Mouse (Mus musculus): Measurements from ENCODE around the gene Fbxw9.

Fbxw9 gene

GRCm38 (mm10) chr8:85059879-85060616 lies at the start of gene Fbxw9:
Gene Fbxw9 (plus strand): TSS chr8:85060055.
- peak; percentile 90 to 95 for DNase-seq

DNA sequence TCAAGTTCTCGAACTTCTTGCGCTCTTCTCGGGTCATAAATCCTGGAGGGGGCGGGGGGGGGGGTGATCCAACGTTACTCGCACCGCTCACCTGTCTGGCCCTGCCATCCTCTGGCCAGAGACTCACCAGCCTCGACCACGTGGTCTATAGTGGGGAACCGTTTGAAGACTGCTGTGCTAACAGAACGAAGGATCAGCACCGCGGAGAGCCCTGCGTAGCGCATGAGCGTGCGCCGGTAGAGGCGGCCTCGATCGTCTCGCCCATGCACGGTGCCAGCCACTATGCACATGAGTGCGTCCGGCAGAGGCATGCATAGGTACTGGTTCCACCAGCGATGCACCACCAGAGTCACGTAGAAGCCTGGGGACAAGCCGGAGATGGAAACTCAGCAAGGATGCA lies 48.6 kb upstream of the Fbxw9 start:
- DNase-seq, result no peak

- peak; percentile 63 to 80 for DNase-seq
Measured at GRCm38 (mm10) chr8:85013230-85013840, 46.5 kb upstream of the Fbxw9 start.

DNA sequence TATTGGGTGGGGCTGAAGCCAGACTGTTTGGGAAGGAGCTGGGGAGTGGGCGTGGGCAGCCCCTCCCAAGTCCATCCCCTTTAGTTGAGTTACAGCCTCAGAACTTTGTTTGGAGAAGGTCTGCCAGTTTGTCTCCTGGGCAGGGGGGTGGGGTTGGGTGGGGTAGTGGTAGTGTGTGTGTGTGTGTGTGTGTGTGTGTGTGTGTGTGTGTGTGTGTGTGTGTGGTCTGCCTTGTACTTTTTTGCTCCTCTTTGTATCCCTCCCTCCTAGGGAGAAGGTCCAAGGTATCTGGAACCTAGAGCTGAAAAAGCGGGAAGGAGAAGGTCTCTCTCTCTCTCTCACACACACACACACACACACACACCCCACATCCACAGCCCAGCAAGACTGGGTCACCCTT lies 45.4 kb upstream of the Fbxw9 start, which contains the start of gene Best2:
Best2 (minus strand) TSS at position 101 of the 400 bp plus-strand sequence.
- DNase-seq, result no peak

- DNase-seq, result no peak
Measured at GRCm38 (mm10) chr8:85016724-85017123, 43.1 kb upstream of the Fbxw9 start.

GRCm38 (mm10) chr8:85017209-85017608 lies 42.6 kb upstream of the Fbxw9 start:
- DNase-seq, result no peak

- DNase-seq, result no peak
Measured at GRCm38 (mm10) chr8:85021514-85022055, 38.3 kb upstream of the Fbxw9 start.

DNA sequence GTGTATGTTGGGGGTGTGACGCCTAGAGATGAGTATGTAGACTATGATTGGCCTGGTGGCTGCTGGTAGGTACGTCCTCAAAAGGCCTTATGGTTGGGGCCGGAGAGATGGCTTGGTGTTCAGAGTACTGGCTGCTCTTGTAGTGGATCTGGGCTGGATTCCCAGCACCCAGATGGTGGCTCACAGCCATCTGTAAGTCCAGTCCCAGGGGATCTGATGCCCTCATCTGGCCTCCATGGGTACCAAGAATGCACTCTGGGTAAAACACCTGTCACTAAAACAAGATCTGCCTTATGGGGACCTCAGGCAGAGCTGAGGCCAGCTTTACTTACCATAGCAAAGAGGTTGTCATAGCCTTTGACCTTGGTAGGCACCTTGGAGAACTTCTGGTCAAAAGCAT lies 36.0 kb upstream of the Fbxw9 start:
- DNase-seq, result no peak

- DNase-seq, result peak; percentile 84 to 91
Measured at GRCm38 (mm10) chr8:85025098-85025932, 34.5 kb upstream of the Fbxw9 start, which contains the start of gene Asna1. Gene Asna1 (minus strand): TSS chr8:85025281.

- peak; percentile 97 to 98 for DNase-seq
Measured at GRCm38 (mm10) chr8:85026670-85027515, 33.0 kb upstream of the Fbxw9 start, which contains the start of gene Trir. Gene Trir (plus strand): TSS chr8:85026823.

DNA sequence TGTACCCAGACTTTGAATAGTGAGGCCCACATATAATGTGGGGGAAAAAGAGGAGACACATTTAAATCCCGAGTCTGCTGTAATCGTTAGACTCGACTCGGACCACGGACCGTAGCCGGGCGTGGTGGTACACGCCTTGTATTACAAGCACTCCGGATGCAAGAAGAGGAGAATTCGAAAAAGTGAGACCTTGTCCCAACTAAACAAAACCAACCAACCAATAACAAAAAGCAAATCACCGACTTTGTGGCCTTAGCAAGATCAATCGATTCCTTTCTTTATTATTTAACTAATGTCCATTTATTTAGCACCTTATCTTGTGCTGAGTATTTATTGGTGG lies 32.4 kb upstream of the Fbxw9 start:
- DNase-seq, result no peak

- DNase-seq, result no peak
Measured at GRCm38 (mm10) chr8:85027922-85028321, 31.9 kb upstream of the Fbxw9 start.

GRCm38 (mm10) chr8:85029271-85029670 lies 30.6 kb upstream of the Fbxw9 start:
- no peak for DNase-seq

DNA sequence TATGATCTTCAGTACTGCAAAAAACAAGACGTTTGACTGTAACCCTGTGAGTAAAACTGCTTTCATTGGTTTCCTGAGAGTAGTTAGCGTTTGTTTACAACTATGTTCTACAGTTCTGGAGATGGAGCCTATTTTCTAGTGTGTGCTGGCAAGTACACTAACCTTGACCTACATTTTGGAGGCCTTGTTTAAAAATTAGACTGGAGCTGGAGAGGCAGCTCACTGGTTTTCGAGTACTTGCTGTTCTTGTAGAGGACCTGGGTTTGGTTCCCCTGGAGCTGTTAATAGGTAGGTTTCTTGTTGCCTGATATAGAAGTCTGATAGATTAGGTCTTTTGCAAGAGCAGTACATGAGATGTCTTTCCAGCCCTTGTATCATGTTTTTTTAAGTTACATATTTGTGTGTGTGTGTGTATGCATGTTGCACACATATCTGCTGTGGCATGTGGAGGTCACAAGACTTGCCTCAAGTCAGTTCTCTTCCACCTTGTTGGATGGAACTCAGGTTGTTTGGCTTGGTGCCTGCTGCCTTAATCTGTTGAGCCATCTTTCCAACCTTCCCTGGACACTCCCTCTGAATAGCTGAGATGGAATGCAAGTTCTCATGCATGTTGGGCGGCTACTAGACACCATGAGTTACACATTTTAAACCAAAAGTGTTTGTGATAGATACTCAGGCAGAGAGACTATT lies 27.1 kb upstream of the Fbxw9 start:
- DNase-seq, result peak; percentile 59 to 66

GRCm38 (mm10) chr8:85033867-85034266 lies 26.0 kb upstream of the Fbxw9 start:
- DNase-seq, result peak in 1 of 2 experiments; percentile 34

DNA sequence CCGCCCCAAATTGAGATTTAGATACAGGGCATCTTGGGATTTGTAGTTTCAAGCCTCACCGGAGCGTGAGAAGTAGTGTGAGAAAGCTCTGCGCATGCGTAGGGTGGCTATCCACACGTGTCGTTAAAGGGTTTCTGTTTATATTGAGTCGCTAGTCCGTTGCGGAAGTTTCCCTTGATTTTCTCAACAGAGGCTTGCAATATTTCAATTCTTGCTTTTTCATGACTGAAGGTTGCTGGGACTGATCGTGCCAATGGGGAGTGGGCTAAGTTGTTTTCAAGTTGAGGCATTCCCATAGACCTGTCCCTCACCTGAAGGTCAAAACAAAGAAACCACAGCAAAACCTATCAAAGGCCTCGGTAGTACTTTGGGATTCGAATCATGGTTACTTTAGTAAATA lies 25.1 kb upstream of the Fbxw9 start:
- peak; percentile 74 to 76 for DNase-seq

GRCm38 (mm10) chr8:85035165-85035727 lies 24.6 kb upstream of the Fbxw9 start:
- no peak for DNase-seq

DNA sequence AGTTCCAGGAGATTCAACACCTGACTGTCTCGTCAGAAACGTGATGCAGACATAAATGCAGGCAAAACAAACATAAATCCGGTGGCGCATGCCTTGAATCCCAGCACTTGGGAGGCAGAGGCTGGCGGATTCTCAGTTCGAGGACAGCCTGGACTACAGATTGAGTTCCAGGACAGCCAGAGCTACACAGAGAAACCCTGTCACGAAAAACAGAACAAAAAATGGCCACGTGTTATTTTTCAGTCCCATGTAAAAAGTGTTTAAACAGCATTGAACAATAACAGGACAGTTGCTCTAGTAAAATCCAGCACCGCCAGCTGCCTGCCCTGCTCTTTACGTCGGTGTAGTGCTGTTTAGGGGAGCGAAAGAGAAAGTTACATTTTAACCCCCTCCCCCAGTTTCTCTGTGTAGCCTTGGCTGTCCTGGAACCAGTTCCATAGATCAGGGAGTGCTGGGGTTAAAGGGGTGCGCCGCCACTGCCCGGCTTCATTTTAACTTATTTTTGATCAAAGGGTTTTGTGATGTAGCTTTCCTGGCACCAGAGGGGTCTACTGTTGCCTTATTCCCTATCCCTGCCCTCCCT lies 24.0 kb upstream of the Fbxw9 start:
- peak; percentile 28 to 52 for DNase-seq

GRCm38 (mm10) chr8:85036381-85036717 lies 23.5 kb upstream of the Fbxw9 start:
- no peak for DNase-seq

DNA sequence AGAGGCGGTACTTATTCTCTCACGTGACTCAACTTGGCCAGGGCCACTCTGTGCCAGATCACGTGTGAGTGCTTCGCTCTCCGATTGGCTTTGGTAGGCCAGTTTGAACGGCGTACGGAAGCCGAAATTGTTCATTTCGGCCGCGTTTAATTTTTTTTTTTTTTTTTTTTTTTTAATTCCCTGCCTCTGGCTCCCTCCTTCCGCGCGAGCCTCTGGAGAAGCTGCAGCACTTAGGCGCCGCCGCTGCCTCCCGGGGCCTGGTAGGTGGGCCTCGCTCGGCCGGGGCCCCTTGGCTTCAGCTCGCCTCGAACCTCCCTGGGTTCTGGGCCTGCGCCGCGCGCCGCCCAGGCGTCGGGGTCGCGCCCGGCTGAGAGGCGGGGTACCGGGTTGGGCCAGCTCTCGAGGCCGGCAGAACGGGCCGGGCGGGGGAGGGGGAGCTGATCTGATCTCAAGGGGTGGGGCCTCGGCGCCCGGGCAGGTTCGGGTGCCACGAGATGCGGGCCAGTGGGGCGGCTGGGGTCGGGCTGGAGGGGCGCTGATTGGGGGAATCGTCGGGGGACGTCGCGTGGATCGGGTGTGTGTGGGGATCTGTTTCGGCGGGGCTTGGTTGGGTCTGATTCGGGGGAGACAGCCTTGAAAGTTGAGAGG lies 23.0 kb upstream of the Fbxw9 start, which contains the start of gene Tnpo2:
Tnpo2 (plus strand) TSS at position 198 of the 648 bp plus-strand sequence.
- DNase-seq, result peak; percentile 94 to 96
